Mouse (Mus musculus) bone marrow, adult 2 months (tissue): ENCODE measurements around the gene Rhod. TPM values are rescaled to one million over a fixed set of nuclear protein-coding genes. Genes with fewer than 3 reads are reported as not detected.

Source experiments
- H3K27ac ChIP-seq: fragments of 200-500 bp; 2 replicates; pipeline ENCODE4 v1.5.1; 2012; ENCODE audit warnings: low read depth, mild to moderate bottlenecking, control low read depth, inconsistent platforms, low read length; ENCODE audit not compliant: control insufficient read depth, poor library complexity, insufficient read depth
- H3K4me1 ChIP-seq: fragments of 200-500 bp; 2 replicates; pipeline ENCODE4 v1.6.1; 2011; ENCODE audit warnings: low read length; ENCODE audit not compliant: control insufficient read depth, insufficient read depth
- H3K4me3 ChIP-seq: fragments of 200-500 bp; replicated peaks from 2 replicates; pipeline ENCODE3; 2011; ENCODE audit warnings: mild to moderate bottlenecking, low read depth, low read length, control low read depth; ENCODE audit not compliant: control insufficient read depth
- CTCF ChIP-seq: fragments of 200-500 bp; IDR thresholded peaks from 2 replicates; pipeline ENCODE4 v1.5.1; 2011; ENCODE audit warnings: low read length, control low read depth; ENCODE audit not compliant: control insufficient read depth, insufficient read depth
- POLR2A ChIP-seq: fragments of 200-500 bp; IDR thresholded peaks from 2 replicates; pipeline ENCODE4 v1.6.1; 2011; ENCODE audit warnings: low read depth, mild to moderate bottlenecking, control low read depth, low read length, borderline replicate concordance; ENCODE audit not compliant: control insufficient read depth
- WGBS: fragments of 180-500 bp; shearing (Covaris S2); methylation state at CpG from one replicate; pipeline ENCODE4 v1.1.7; 2018; 5-methylcytosine and 5-hydroxymethylcytosine counted together
- polyA plus RNA-seq: library from polyadenylated mRNA; stranded (reverse); fragments of >200 nt; gene quantifications from 2 replicates; pipeline ENCODE4 v1.2.4, GENCODE M21; 2011; ENCODE audit warnings: low replicate concordance; ENCODE audit not compliant: missing spikeins, insufficient read depth, insufficient read length

Gene Rhod
- polyA plus RNA-seq, 1 experiment, result 1.3 TPM

- TF ChIP-seq CTCF, result no peak
- TF ChIP-seq POLR2A, result no peak
- no peak overlapping the region for H3K27ac ChIP-seq
- no peak overlapping the region for H3K4me3 ChIP-seq
- 84% methylated on average over 1 of the region's 1 CpGs for WGBS
- peaks cover 2% of the 10 kb centered on the region; the same call in 1 of the 2 replicates for H3K4me1 ChIP-seq
Observed at GRCm38 (mm10) chr19:4433756-4434155, 5.5 kb downstream of the Rhod start.

- TF ChIP-seq POLR2A, result no peak
- H3K4me3 ChIP-seq, result no peak overlapping the region
- H3K4me1 ChIP-seq, result no peaks in the 10 kb centered on the region
- H3K27ac ChIP-seq, result no peak overlapping the region
- WGBS, result 84% methylated on average over 4 of the region's 4 CpGs
Observed at GRCm38 (mm10) chr19:4430091-4430620, 9.1 kb downstream of the Rhod start.

- no peak for TF ChIP-seq POLR2A
- peak; percentile 72 for TF ChIP-seq CTCF
- Histone ChIP-seq H3K4me1 (no peaks in the 10 kb centered on the region), H3K27ac (no peak overlapping the region), H3K4me3 (no peak overlapping the region)
- WGBS, result 59% methylated on average over 19 of the region's 19 CpGs
Observed at GRCm38 (mm10) chr19:4425610-4426366, 13.4 kb downstream of the Rhod start.

- no peak overlapping the region for H3K4me3 ChIP-seq
- WGBS, result 70% methylated on average over 3 of the region's 3 CpGs
- TF ChIP-seq POLR2A, result no peak
- TF ChIP-seq CTCF, result no peak
- no peak overlapping the region for H3K27ac ChIP-seq
- H3K4me1 ChIP-seq, result no peaks in the 10 kb centered on the region
Observed at GRCm38 (mm10) chr19:4423021-4423420, 16.2 kb downstream of the Rhod start.

GRCm38 (mm10) chr19:4422581-4422980 lies 16.7 kb downstream of the Rhod start:
- WGBS, result 91% methylated on average over 3 of the region's 3 CpGs
- no peak for TF ChIP-seq POLR2A
- TF ChIP-seq CTCF, result no peak
- Histone ChIP-seq H3K4me1 (no peaks in the 10 kb centered on the region), H3K27ac (no peak overlapping the region), H3K4me3 (no peak overlapping the region)

- TF ChIP-seq POLR2A (no peak), CTCF (no peak)
- H3K4me1 ChIP-seq, result no peaks in the 10 kb centered on the region
- H3K27ac ChIP-seq, result no peak overlapping the region
- 58% methylated on average over 8 of the region's 8 CpGs for WGBS
- H3K4me3 ChIP-seq, result no peak overlapping the region
Observed at GRCm38 (mm10) chr19:4420153-4420910, 18.9 kb downstream of the Rhod start.

GRCm38 (mm10) chr19:4419711-4420110 lies 19.5 kb downstream of the Rhod start:
- 82% methylated on average over 5 of the region's 5 CpGs for WGBS
- no peak overlapping the region for H3K4me3 ChIP-seq
- H3K4me1 ChIP-seq, result no peaks in the 10 kb centered on the region
- no peak for TF ChIP-seq CTCF
- TF ChIP-seq POLR2A, result no peak
- no peak overlapping the region for H3K27ac ChIP-seq

- H3K27ac ChIP-seq, result no peak overlapping the region
- no peaks in the 10 kb centered on the region for H3K4me1 ChIP-seq
- no peak for TF ChIP-seq CTCF
- no peak for TF ChIP-seq POLR2A
- no peak overlapping the region for H3K4me3 ChIP-seq
Observed at GRCm38 (mm10) chr19:4417713-4418112, 21.5 kb downstream of the Rhod start.

GRCm38 (mm10) chr19:4417183-4417582 lies 22.0 kb downstream of the Rhod start:
- 0% methylated on average over 1 of the region's 1 CpGs for WGBS
- no peak overlapping the region for H3K4me3 ChIP-seq
- TF ChIP-seq POLR2A, result no peak
- TF ChIP-seq CTCF, result peak; percentile 90

More at GRCm38 (mm10) chr19:4417183-4417582, 22.0 kb downstream of the Rhod start:
- H3K27ac ChIP-seq, result no peak overlapping the region
- no peaks in the 10 kb centered on the region for H3K4me1 ChIP-seq
